Mouse (Mus musculus): ENCODE results near the gene Sipa1l3.

Sipa1l3 gene

GRCm38 (mm10) chr7:29283876-29284275, 234.6 kb downstream of the Sipa1l3 start:
- DNase-seq (ENCODE audit: low spot score in 2 of 2), result no peak

- DNase-seq (ENCODE audit: low spot score in 2 of 2), result no peak
These were observed 236.3 kb downstream of the Sipa1l3 start for GRCm38 (mm10) chr7:29282074-29282554.

GRCm38 (mm10) chr7:29281201-29282073, 237.0 kb downstream of the Sipa1l3 start, which contains the start of gene Spint2:
TSS of gene Spint2 (minus strand) at chr7:29281912.
- DNase-seq (ENCODE audit: low spot score in 2 of 2), result no peak

GRCm38 (mm10) chr7:29280801-29281200, 237.6 kb downstream of the Sipa1l3 start:
- no peak for DNase-seq (ENCODE audit: low spot score in 2 of 2)

- no peak for DNase-seq (ENCODE audit: low spot score in 2 of 2)
These were observed 238.5 kb downstream of the Sipa1l3 start for GRCm38 (mm10) chr7:29279924-29280323.

- DNase-seq (ENCODE audit: low spot score in 2 of 2), result no peak
These were observed 239.2 kb downstream of the Sipa1l3 start for GRCm38 (mm10) chr7:29279261-29279660.

GRCm38 (mm10) chr7:29277510-29277909, 240.9 kb downstream of the Sipa1l3 start:
- DNase-seq (ENCODE audit: low spot score in 2 of 2), result no peak

- no peak for DNase-seq (ENCODE audit: low spot score in 2 of 2)
These were observed 241.7 kb downstream of the Sipa1l3 start for GRCm38 (mm10) chr7:29276715-29277114.

- DNase-seq (ENCODE audit: low spot score in 2 of 2), result no peak
These were observed 246.6 kb downstream of the Sipa1l3 start for GRCm38 (mm10) chr7:29271687-29272465.

- no peak for DNase-seq (ENCODE audit: low spot score in 2 of 2)
These were observed 248.0 kb downstream of the Sipa1l3 start for GRCm38 (mm10) chr7:29270445-29270844.
